Mouse (Mus musculus): ENCODE measurements at regions not wholly inside any gene's neighbourhood (a gene's known extent, or its start where the extent isn't known, plus 50 kb on each side); places are given as distances from the start of the nearest gene placed in this dataset.
A peak's percentile ranks its signal among the peaks of the same experiment; 100 is the strongest.

DNA sequence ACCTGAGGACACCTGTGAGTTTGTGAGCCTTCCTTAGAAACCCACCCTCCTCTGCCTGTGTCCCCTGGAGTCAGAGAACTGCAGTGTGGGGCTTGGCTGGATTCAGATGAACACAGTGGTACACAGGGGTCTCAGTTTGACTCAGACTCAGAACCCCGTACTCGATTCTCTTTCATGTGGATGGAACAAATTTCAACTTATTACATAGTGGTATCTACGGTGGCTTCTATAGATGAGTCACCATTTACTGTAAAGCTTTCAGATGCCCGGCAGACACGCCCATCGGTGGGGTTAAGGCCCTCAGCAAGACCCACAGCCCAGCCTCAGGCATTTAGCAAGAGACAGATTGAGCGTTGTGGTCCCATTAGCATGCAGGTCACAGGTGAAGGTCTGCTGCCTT, 178.9 kb upstream of the Mrps10 start:
- 88% methylated on average over 7 of the region's 7 CpGs for WGBS
- ATAC-seq (ENCODE audit: low FRiP score, low TSS enrichment) = no peak
- Histone ChIP-seq H3K4me1 (ENCODE audit: control insufficient read depth, insufficient read depth, low read length) (no peaks in the 10 kb centered on the region), H3K27me3 (ENCODE audit: control insufficient read depth, insufficient read depth, low read length) (no peaks in the 10 kb centered on the region), H3K9ac (ENCODE audit: low read depth, low read length) (no peak overlapping the region), H3K4me2 (replicated peaks; ENCODE audit: low read depth, low read length) (no peak overlapping the region), H3K4me3 (ENCODE audit: low read length) (no peak overlapping the region), H3K9me3 (ENCODE audit: control insufficient read depth, low read length) (peaks cover 3% of the 10 kb centered on the region; the same call in 1 of the 2 replicates), H3K27ac (ENCODE audit: low read depth, low read length) (no peak overlapping the region), H3K36me3 (ENCODE audit: control insufficient read depth, insufficient read depth, low read length) (no peaks in the 10 kb centered on the region)

DNA sequence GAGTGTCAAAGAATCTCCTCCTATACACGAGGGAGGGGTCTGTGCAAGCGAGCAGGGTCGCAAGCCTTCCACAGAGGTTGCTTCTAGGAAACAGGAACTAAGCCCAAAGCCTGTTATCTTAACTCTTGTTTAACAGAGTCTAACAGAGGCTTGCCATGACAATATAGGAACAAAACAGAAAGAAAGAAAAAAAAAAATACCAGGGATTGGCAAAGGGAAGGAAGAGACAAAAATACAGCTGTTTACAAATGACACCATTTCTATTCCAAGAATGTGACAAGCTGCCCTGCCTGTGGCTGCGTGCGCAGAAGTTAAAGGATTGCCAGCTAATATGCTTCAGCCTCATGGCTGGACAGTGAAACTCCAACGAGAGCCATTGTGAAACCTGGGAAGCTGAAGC, 173.8 kb upstream of the Ubr2 start:
- WGBS = 72% methylated on average over 6 of the region's 6 CpGs
- ATAC-seq (ENCODE audit: low FRiP score, low TSS enrichment) = no peak
- Histone ChIP-seq H3K9ac (ENCODE audit: low read depth, low read length) (no peak overlapping the region), H3K9me3 (ENCODE audit: control insufficient read depth, low read length) (no peaks in the 10 kb centered on the region), H3K4me1 (ENCODE audit: control insufficient read depth, insufficient read depth, low read length) (peaks cover 16% of the 10 kb centered on the region), H3K4me3 (ENCODE audit: low read length) (no peak overlapping the region), H3K4me2 (replicated peaks; ENCODE audit: low read depth, low read length) (no peak overlapping the region), H3K36me3 (ENCODE audit: control insufficient read depth, insufficient read depth, low read length) (no peaks in the 10 kb centered on the region), H3K27me3 (ENCODE audit: control insufficient read depth, insufficient read depth, low read length) (no peaks in the 10 kb centered on the region), H3K27ac (ENCODE audit: low read depth, low read length) (no peak overlapping the region)

DNA sequence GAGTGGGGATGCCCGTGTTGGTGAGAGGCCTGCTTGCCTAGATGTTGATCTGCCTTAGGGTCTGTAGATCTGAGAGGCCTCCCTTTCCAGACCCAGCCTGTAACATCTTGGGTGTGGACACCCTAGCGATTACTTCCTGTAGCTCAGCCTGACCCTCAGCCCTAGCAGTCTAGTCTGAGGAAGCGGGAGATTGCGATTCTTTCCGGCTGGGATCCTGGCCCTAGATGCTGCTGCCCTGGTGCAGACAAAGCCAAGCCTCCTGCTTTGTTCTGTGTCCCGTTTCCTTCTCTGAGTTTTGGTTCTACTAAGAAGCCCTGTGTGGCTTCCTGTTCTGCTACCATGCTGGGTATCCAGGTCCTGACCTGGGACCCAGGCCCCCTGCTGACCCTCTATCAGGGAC, 171.8 kb upstream of the Ubr2 start:
- 0 out of 2 replicates have a peak overlapping the region, but pooled peaks have one; percentile 9 for H3K9ac ChIP-seq (ENCODE audit: low read depth, low read length)
- peak overlapping the region; percentile 70 for H3K27ac ChIP-seq (ENCODE audit: low read depth, low read length)
- no peaks in the 10 kb centered on the region for H3K36me3 ChIP-seq (ENCODE audit: control insufficient read depth, insufficient read depth, low read length)
- H3K4me2 ChIP-seq (replicated peaks; ENCODE audit: low read depth, low read length) = no peak overlapping the region
- 46% methylated on average over 6 of the region's 6 CpGs for WGBS
- no peaks in the 10 kb centered on the region for H3K9me3 ChIP-seq (ENCODE audit: control insufficient read depth, low read length)
- peaks cover 32% of the 10 kb centered on the region for H3K4me1 ChIP-seq (ENCODE audit: control insufficient read depth, insufficient read depth, low read length)
- ATAC-seq (ENCODE audit: low FRiP score, low TSS enrichment) = no peak
- H3K4me3 ChIP-seq (ENCODE audit: low read length) = no peak overlapping the region
- no peaks in the 10 kb centered on the region for H3K27me3 ChIP-seq (ENCODE audit: control insufficient read depth, insufficient read depth, low read length)

DNA sequence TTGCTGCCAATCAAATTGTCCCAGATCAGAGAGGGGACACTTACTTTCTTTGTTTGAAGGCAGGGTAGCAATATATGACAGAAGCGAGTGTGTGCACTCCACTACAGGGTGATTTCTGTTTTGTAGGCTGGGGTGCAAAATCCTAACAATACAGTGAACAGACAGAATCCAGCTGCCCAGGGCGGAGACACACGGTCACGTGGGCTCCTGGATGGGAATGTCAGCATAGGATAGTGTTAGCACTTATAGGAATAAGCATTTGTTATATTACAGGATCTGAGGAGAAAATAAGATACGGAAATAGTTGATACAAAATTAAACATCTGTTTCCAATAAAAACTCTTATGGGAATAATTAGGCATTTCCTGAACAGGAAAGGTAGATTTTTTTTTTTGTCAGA, 169.1 kb upstream of the Ubr2 start:
- no peak overlapping the region for H3K4me3 ChIP-seq (ENCODE audit: low read length)
- peak; percentile 68; the same call in 1 of the 2 replicates for ATAC-seq (ENCODE audit: low FRiP score, low TSS enrichment)

DNA sequence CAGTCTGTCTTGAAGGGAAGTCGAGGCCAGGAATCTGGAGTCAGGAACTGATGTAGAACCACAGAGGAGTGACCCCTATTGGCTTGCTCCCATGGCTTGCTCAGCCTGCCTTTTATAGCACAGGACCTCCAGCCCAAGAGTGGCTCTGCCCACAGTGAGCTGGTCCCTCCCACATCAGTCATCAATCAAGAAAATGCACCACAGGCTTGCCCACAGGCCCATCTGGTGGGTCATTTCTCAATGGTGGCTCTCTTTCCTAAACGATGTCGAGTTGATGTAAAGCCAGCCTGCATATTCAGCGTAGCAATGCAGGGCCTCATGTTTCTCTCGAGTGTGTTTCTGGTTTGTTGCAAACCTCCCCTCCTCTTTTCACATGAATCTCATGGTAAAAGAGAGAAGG, 168.3 kb upstream of the Ubr2 start:
- 31% methylated on average over 5 of the region's 5 CpGs for WGBS
- Histone ChIP-seq H3K27me3 (ENCODE audit: control insufficient read depth, insufficient read depth, low read length) (no peaks in the 10 kb centered on the region), H3K4me1 (ENCODE audit: control insufficient read depth, insufficient read depth, low read length) (peaks cover 52% of the 10 kb centered on the region), H3K9me3 (ENCODE audit: control insufficient read depth, low read length) (no peaks in the 10 kb centered on the region), H3K4me2 (replicated peaks; ENCODE audit: low read depth, low read length) (no peak overlapping the region), H3K4me3 (ENCODE audit: low read length) (no peak overlapping the region), H3K9ac (ENCODE audit: low read depth, low read length) (no peak overlapping the region), H3K27ac (ENCODE audit: low read depth, low read length) (peak overlapping the region; percentile 77; the same call in 1 of the 2 replicates), H3K36me3 (ENCODE audit: control insufficient read depth, insufficient read depth, low read length) (no peaks in the 10 kb centered on the region)
- no peak for ATAC-seq (ENCODE audit: low FRiP score, low TSS enrichment)

More for the DNA sequence above, 169.1 kb upstream of the Ubr2 start:
- Histone ChIP-seq H3K9me3 (ENCODE audit: control insufficient read depth, low read length) (no peaks in the 10 kb centered on the region), H3K4me2 (replicated peaks; ENCODE audit: low read depth, low read length) (no peak overlapping the region), H3K27ac (ENCODE audit: low read depth, low read length) (peak overlapping the region; percentile 77), H3K4me1 (ENCODE audit: control insufficient read depth, insufficient read depth, low read length) (peaks cover 47% of the 10 kb centered on the region), H3K36me3 (ENCODE audit: control insufficient read depth, insufficient read depth, low read length) (no peaks in the 10 kb centered on the region), H3K9ac (ENCODE audit: low read depth, low read length) (no peak overlapping the region), H3K27me3 (ENCODE audit: control insufficient read depth, insufficient read depth, low read length) (no peaks in the 10 kb centered on the region)
- WGBS = 59% methylated on average over 5 of the region's 5 CpGs

DNA sequence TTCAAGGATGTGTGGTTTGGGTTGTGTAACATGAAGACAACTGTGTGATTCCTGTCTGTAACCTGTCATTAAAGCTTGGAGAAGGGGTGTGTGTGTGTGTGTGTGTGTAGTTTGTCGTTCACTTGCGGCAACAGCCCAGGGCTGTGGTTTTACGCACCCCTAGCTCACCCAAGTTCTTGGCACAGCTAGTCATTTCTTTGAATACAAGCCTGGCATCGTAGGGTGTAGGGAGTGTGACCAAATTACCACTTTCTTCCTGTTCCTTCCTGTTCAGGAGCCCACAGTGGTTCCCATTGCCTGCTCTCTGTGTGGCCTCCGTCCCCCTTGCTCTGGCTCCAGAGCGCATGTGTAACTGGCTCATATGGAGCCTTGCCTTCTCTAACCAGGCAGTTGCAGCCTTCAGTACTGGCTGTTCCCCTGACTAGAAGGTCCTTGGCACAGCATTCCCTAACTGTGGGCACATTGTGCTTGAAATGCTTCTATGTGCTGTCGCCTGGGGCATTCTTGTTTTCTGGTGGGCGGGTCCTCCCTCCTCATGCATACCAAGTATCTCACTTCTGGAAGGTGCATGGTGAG, 167.4 kb upstream of the Ubr2 start:
- no peak overlapping the region for H3K9ac ChIP-seq (ENCODE audit: low read depth, low read length)
- no peaks in the 10 kb centered on the region for H3K36me3 ChIP-seq (ENCODE audit: control insufficient read depth, insufficient read depth, low read length)
- no peak overlapping the region; the same call in 1 of the 2 replicates for H3K27ac ChIP-seq (ENCODE audit: low read depth, low read length)
- no peak for ATAC-seq (ENCODE audit: low FRiP score, low TSS enrichment)
- H3K4me1 ChIP-seq (ENCODE audit: control insufficient read depth, insufficient read depth, low read length) = peaks cover 52% of the 10 kb centered on the region
- no peak overlapping the region for H3K4me2 ChIP-seq (replicated peaks; ENCODE audit: low read depth, low read length)
- 85% methylated on average over 8 of the region's 8 CpGs for WGBS
- no peak overlapping the region for H3K4me3 ChIP-seq (ENCODE audit: low read length)
- H3K27me3 ChIP-seq (ENCODE audit: control insufficient read depth, insufficient read depth, low read length) = no peaks in the 10 kb centered on the region
- H3K9me3 ChIP-seq (ENCODE audit: control insufficient read depth, low read length) = no peaks in the 10 kb centered on the region

DNA sequence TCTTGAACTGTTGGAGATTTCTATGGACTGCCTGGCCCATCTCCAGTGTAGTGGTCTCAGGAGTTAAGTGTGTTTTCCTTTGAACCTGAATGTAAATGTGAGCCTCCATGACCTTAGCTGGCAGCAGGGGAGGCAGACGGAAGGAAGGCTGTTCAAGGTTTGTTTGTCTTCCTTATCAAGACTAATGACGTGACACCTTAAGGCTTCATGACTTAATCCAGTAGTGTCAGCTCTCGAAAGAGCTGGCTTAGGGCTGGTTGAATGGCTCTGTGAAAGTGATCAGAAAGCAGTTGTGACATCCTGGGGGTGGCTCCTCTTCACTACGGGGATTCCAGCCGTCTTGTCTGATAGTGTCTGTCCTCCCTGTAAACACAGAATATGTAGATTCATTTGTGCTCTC, 166.0 kb upstream of the Ubr2 start:
- WGBS = 36% methylated on average over 5 of the region's 5 CpGs
- H3K4me3 ChIP-seq (ENCODE audit: low read length) = no peak overlapping the region
- no peak overlapping the region for H3K4me2 ChIP-seq (replicated peaks; ENCODE audit: low read depth, low read length)
- no peaks in the 10 kb centered on the region for H3K9me3 ChIP-seq (ENCODE audit: control insufficient read depth, low read length)
- no peaks in the 10 kb centered on the region for H3K27me3 ChIP-seq (ENCODE audit: control insufficient read depth, insufficient read depth, low read length)
- ATAC-seq (ENCODE audit: low FRiP score, low TSS enrichment) = no peak
- peaks cover 45% of the 10 kb centered on the region for H3K4me1 ChIP-seq (ENCODE audit: control insufficient read depth, insufficient read depth, low read length)
- no peak overlapping the region for H3K9ac ChIP-seq (ENCODE audit: low read depth, low read length)
- no peak overlapping the region for H3K27ac ChIP-seq (ENCODE audit: low read depth, low read length)
- H3K36me3 ChIP-seq (ENCODE audit: control insufficient read depth, insufficient read depth, low read length) = no peaks in the 10 kb centered on the region

DNA sequence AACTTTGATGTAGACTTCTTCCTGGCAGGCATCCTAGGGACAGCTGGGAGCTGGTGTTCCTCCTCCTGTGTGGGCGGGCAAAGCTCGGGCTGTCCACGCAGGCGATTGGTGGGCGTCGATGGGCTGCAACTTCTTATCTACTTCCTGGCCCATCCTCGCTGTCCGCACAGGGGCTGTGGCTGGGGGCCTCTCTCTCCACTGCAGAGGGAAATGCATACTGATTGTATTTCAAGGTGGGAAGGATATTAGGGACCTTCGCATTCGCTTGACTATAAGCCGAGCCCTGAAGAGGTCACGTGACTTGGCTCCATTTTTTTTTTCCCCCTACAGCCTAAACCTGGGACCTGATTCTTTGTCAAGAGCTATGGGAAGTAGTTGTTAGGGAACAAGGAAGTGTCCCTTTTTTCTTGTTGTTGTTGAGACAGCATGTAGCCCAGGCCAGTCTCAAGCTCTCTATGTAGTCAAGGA, 164.4 kb upstream of the Ubr2 start:
- ATAC-seq (ENCODE audit: low FRiP score, low TSS enrichment) = peak; percentile 71
- no peak overlapping the region for H3K9ac ChIP-seq (ENCODE audit: low read depth, low read length)
- no peaks in the 10 kb centered on the region for H3K27me3 ChIP-seq (ENCODE audit: control insufficient read depth, insufficient read depth, low read length)
- no peaks in the 10 kb centered on the region for H3K36me3 ChIP-seq (ENCODE audit: control insufficient read depth, insufficient read depth, low read length)
- H3K4me1 ChIP-seq (ENCODE audit: control insufficient read depth, insufficient read depth, low read length) = peaks cover 39% of the 10 kb centered on the region
- WGBS = 60% methylated on average over 12 of the region's 12 CpGs
- peak overlapping the region; percentile 10; the same call in 1 of the 2 replicates for H3K4me3 ChIP-seq (ENCODE audit: low read length)
- H3K9me3 ChIP-seq (ENCODE audit: control insufficient read depth, low read length) = no peaks in the 10 kb centered on the region
- no peak overlapping the region; the same call in 1 of the 2 replicates for H3K4me2 ChIP-seq (replicated peaks; ENCODE audit: low read depth, low read length)
- peak overlapping the region; percentile 6; the same call in 1 of the 2 replicates for H3K27ac ChIP-seq (ENCODE audit: low read depth, low read length)

DNA sequence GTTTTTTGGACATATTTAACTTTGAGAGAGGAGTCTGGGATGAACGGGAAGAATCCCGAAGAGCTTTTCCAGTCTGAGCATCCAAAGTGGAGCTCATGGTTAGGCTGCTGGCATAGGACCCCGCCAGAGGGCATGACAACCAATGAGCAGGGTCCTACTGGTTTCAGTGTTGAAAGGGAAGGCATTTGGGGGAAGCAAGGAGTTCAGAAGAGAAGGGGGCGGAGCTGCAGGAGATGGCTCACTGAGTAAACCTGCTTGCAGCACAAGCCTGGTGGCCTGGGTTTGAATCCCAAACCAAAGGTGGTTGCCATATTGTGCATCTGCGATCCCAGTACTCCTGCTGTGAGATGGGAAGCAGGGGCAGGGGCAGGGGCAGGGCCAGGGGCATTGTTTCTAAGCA, 161.4 kb upstream of the Ubr2 start:
- Histone ChIP-seq H3K4me1 (ENCODE audit: control insufficient read depth, insufficient read depth, low read length) (peaks cover 48% of the 10 kb centered on the region), H3K27ac (ENCODE audit: low read depth, low read length) (no peak overlapping the region), H3K27me3 (ENCODE audit: control insufficient read depth, insufficient read depth, low read length) (no peaks in the 10 kb centered on the region), H3K9ac (ENCODE audit: low read depth, low read length) (no peak overlapping the region), H3K4me2 (replicated peaks; ENCODE audit: low read depth, low read length) (no peak overlapping the region), H3K9me3 (ENCODE audit: control insufficient read depth, low read length) (no peaks in the 10 kb centered on the region), H3K4me3 (ENCODE audit: low read length) (no peak overlapping the region), H3K36me3 (ENCODE audit: control insufficient read depth, insufficient read depth, low read length) (peaks cover 6% of the 10 kb centered on the region; the same call in 1 of the 2 replicates)
- no peak for ATAC-seq (ENCODE audit: low FRiP score, low TSS enrichment)
- 90% methylated on average over 5 of the region's 5 CpGs for WGBS

Data from kidney, embryonic 14.5 days (tissue).